Mouse (Mus musculus) midbrain, postnatal 0 days (tissue): ENCODE measurements at regions not wholly inside any gene's neighbourhood (a gene's known extent, or its start where the extent isn't known, plus 50 kb on each side); places are given as distances from the start of the nearest gene placed in this dataset.

Source experiments
- ATAC-seq: fragments of 200-750 bp; cut with Nextera tagmentation; 2 replicates; pipeline ENCODE4 v1.8.0; 2017; ENCODE audit warnings: moderate number of reproducible peaks, mild to moderate bottlenecking, moderate TSS enrichment, moderate library complexity; ENCODE audit not compliant: low FRiP score
- DNase-seq: peaks from one replicate; pipeline ENCODE4 v3.0.0-alpha.2; 2015; ENCODE audit warnings: low spot score
- H3K27ac ChIP-seq: fragments of 300-500 bp; sonication (generic); 2 replicates; pipeline ENCODE4 v1.5.1; 2014; ENCODE audit warnings: low read depth, mild to moderate bottlenecking, low read length, mixed read lengths
- H3K27me3 ChIP-seq: fragments of 300-500 bp; sonication (generic); 2 replicates; pipeline ENCODE4 v1.6.1; 2014; ENCODE audit warnings: low read length, control low read depth, mixed read lengths; ENCODE audit not compliant: insufficient read depth
- H3K36me3 ChIP-seq: fragments of 300-500 bp; sonication (generic); 2 replicates; pipeline ENCODE4 v1.6.1; 2014; ENCODE audit warnings: low read length, control low read depth, mixed read lengths; ENCODE audit not compliant: insufficient read depth
- H3K4me1 ChIP-seq: fragments of 300-500 bp; sonication (generic); 2 replicates; pipeline ENCODE4 v1.6.1; 2014; ENCODE audit warnings: mild to moderate bottlenecking, control low read depth, antibody characterized with exemption, low read length, mixed read lengths; ENCODE audit not compliant: insufficient read depth
- H3K4me2 ChIP-seq: fragments of 300-500 bp; sonication (generic); 2 replicates; pipeline ENCODE4 v1.6.1; 2014; ENCODE audit warnings: low read depth, mild to moderate bottlenecking, low read length, mixed read lengths; ENCODE audit not compliant: poor library complexity, severe bottlenecking
- H3K4me3 ChIP-seq: fragments of 300-500 bp; sonication (generic); 2 replicates; pipeline ENCODE4 v1.5.1; 2014; ENCODE audit warnings: low read depth, mild to moderate bottlenecking, low read length, moderate library complexity
- H3K9ac ChIP-seq: fragments of 300-500 bp; sonication (generic); replicated peaks from 2 replicates; pipeline ENCODE4 v1.6.1; 2014; ENCODE audit warnings: mild to moderate bottlenecking, low read length, moderate library complexity, mixed read lengths; ENCODE audit not compliant: poor library complexity, severe bottlenecking
- H3K9me3 ChIP-seq: fragments of 300-500 bp; sonication (generic); 2 replicates; pipeline ENCODE4 v1.6.1; 2016; ENCODE audit warnings: low read length, control low read depth
- CTCF ChIP-seq: IDR thresholded peaks from 2 replicates; pipeline ENCODE4 v1.5.1; 2016; ENCODE audit warnings: antibody characterized with exemption, mild to moderate bottlenecking
- WGBS: fragments of 180-500 bp; shearing (Covaris S2); extraction: QIAGEN DNeasy Blood & Tissue Kit; methylation state at CpG from one replicate; pipeline ENCODE4 v1.1.7; 2014; 5-methylcytosine and 5-hydroxymethylcytosine counted together

DNA sequence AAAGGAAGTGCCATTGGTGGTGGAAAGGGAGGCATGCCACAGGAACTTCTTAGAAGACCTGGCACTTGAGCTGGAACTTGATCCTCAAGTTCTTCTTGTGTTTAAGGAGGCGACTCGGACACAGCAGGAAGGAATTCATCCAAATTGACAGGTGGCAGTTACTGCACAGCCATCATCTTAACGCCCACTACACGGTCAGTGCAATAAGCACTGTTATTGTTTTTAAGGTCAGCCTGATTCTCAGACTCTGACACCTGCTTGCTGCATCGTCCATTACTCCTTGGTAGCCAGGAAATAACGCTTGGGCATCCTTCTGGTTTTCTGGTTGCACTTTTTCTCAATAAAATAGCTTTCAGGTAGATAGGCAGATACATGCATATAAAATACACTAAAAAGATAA lies 118.6 kb upstream of the Cdyl start:
- H3K9me3 ChIP-seq: no peaks in the 10 kb centered on the region
- no peaks in the 10 kb centered on the region for H3K4me1 ChIP-seq
- no peak overlapping the region for H3K9ac ChIP-seq
- no peaks in the 10 kb centered on the region for H3K36me3 ChIP-seq
- ATAC-seq (no peak), DNase-seq (no peak)
- no peak overlapping the region for H3K4me2 ChIP-seq
- TF ChIP-seq CTCF: no peak
- H3K27me3 ChIP-seq: no peaks in the 10 kb centered on the region
- no peak overlapping the region for H3K27ac ChIP-seq
- H3K4me3 ChIP-seq: no peak overlapping the region
- 89% methylated on average over 6 of the region's 6 CpGs for WGBS

DNA sequence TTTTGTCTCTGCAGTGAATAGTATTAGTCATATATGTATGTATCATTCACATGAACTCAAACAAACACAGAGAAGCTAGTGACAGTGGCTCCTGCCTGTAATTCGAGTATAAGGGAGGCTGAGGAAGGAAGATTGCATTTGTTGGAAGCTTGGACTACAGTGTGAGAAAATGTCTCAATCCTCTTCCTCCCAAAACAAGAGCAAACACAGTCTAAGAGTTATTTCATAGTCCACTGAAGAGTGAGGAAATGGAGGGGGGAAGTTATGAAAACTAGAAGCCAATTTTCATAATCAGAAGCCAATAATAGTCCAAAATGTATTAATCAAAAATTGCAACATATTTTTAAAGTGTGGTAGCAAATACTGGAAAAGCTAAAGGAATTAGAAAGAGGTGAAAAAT lies 95.6 kb upstream of the Cdyl start:
- DNase-seq: no peak

DNA sequence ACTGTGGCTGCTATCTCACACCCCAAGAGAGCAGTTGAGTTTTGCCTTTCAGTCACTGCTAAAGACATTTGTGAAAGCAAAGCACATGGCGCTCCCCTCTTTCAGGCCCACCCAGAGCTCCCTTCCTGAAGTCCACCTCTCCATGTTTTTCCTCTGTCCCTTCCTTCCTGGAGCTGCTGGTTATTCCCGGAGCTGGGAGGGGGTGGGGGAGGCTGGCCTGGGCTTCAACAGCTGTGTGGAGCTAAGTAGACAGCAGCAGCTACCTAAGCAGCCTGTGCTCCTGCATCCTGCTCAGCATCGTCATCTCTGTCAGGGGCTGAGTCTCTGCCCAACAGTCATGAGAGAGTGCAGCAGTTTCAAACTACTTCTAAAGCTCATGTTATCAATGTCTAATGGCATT lies 78.0 kb upstream of the Cdyl start:
- DNase-seq: peak; percentile 24
- H3K27me3 ChIP-seq: no peaks in the 10 kb centered on the region

More for the DNA sequence above, 95.6 kb upstream of the Cdyl start:
- Histone ChIP-seq H3K4me2 (no peak overlapping the region), H3K27ac (no peak overlapping the region), H3K27me3 (no peaks in the 10 kb centered on the region), H3K9ac (no peak overlapping the region), H3K4me3 (no peak overlapping the region), H3K4me1 (no peaks in the 10 kb centered on the region), H3K9me3 (no peaks in the 10 kb centered on the region), H3K36me3 (no peaks in the 10 kb centered on the region)
- WGBS: 41% methylated on average over 1 of the region's 1 CpGs
- ATAC-seq: no peak
- TF ChIP-seq CTCF: no peak

DNA sequence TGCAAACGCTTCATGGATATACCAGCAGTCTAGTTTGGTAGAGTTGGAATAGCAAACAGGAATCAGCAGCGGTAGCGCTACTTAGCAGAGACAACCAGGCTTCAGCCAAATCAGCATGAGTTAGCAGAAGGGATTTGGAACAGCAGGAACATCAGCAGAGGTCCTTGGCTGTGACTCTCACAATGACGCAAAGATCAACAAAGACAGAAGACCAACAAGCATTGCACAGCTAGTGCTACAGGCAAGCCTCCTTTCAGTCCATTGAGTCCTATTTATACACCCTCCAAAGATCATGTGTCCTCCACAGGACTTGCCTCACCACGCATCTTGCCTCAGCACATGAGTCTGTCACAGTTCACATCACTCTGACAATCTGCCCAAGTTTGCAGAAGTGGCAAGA lies 61.6 kb upstream of the Cdyl start:
- Histone ChIP-seq H3K9ac (no peak overlapping the region), H3K27ac (no peak overlapping the region), H3K36me3 (no peaks in the 10 kb centered on the region), H3K27me3 (no peaks in the 10 kb centered on the region), H3K4me3 (no peak overlapping the region), H3K4me2 (no peak overlapping the region), H3K9me3 (no peaks in the 10 kb centered on the region), H3K4me1 (no peaks in the 10 kb centered on the region)
- no peak for TF ChIP-seq CTCF
- WGBS: 86% methylated on average over 5 of the region's 5 CpGs
- DNase-seq (no peak), ATAC-seq (no peak)

More for the DNA sequence above, 78.0 kb upstream of the Cdyl start:
- H3K27ac ChIP-seq: no peak overlapping the region
- H3K4me3 ChIP-seq: no peak overlapping the region
- no peaks in the 10 kb centered on the region for H3K9me3 ChIP-seq
- no peak overlapping the region for H3K9ac ChIP-seq
- ATAC-seq: no peak
- no peaks in the 10 kb centered on the region for H3K4me1 ChIP-seq
- no peak overlapping the region for H3K4me2 ChIP-seq
- WGBS: 16% methylated on average over 3 of the region's 3 CpGs
- no peaks in the 10 kb centered on the region for H3K36me3 ChIP-seq
- no peak for TF ChIP-seq CTCF

DNA sequence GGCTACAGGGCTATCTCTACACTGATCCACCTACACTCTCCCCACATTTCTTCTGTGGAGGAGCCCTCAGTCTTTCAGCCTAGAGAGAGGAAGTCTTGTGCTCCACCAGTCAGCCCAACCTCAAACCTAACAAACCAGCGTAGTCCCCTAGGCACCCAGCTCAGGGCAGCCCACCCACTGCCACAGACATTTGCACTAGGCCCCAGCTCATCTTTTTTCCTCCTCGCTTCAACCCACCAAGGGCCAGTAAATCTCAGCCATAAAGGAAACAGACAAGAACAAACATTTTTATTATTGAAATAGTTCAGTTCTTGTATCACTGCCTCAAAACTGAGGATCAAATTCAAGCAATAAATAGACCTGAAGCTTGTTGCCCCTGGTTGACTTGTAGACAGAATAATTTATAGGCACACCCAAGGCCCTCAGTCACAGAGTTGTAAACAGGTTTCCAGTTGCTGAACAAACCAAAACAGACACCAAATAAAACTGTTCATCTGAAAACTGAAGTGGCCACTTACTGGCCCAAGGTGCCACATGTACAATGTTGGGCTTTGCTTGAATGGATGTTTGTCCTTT lies 58.0 kb upstream of the Cdyl start:
- H3K27ac ChIP-seq: no peak overlapping the region
- H3K27me3 ChIP-seq: no peaks in the 10 kb centered on the region
- no peak overlapping the region for H3K9ac ChIP-seq
- ATAC-seq (no peak), DNase-seq (no peak)
- H3K4me1 ChIP-seq: no peaks in the 10 kb centered on the region
- no peak overlapping the region for H3K4me2 ChIP-seq
- WGBS: 90% methylated on average over 2 of the region's 2 CpGs
- no peak overlapping the region for H3K4me3 ChIP-seq
- H3K9me3 ChIP-seq: no peaks in the 10 kb centered on the region
- no peaks in the 10 kb centered on the region for H3K36me3 ChIP-seq
- no peak for TF ChIP-seq CTCF

DNA sequence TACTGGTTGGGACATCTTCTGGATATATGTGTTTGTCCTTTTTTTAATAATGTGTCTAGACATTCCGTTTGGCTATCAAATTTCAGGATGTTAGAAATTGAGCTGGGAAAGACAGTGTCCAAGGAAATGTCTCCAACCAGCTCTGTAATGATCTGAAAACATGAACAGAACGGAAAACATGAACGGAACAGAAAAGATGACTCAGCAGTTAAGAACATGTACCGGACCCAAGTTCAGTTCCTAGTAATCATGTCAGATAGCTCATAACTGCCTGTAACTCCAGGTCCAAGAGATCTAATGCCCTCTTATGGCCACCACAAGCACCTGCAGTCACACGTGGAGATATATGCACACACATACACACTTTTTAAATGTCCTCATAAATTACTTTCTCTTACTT lies 56.6 kb upstream of the Cdyl start:
- WGBS: 94% methylated on average over 5 of the region's 5 CpGs
- Histone ChIP-seq H3K36me3 (no peaks in the 10 kb centered on the region), H3K4me1 (no peaks in the 10 kb centered on the region), H3K4me3 (no peak overlapping the region), H3K9ac (no peak overlapping the region), H3K27ac (no peak overlapping the region), H3K27me3 (no peaks in the 10 kb centered on the region), H3K9me3 (no peaks in the 10 kb centered on the region), H3K4me2 (no peak overlapping the region)
- ATAC-seq (no peak), DNase-seq (no peak)
- no peak for TF ChIP-seq CTCF
